Mouse (Mus musculus) embryonic facial prominence, embryonic 11.5 days (tissue): ENCODE results near the gene Ikbke. TPM values are rescaled to one million over a fixed set of nuclear protein-coding genes. Genes with fewer than 3 reads are reported as not detected.
"Not testable (repeated sequence)": the region's sequence is repeated elsewhere in the genome, so short reads cannot be mapped to it uniquely, and the experiment has no call there.

Source experiments
- ATAC-seq: fragments of 200-750 bp; cut with Nextera tagmentation; replicated peaks from 2 replicates; pipeline ENCODE4 v1.8.0; 2017; ENCODE audit warnings: low read depth; ENCODE audit not compliant: insufficient number of reproducible peaks, low FRiP score, low TSS enrichment
- DNase-seq: peaks from one replicate; pipeline ENCODE4 v3.0.0-alpha.2; 2015; ENCODE audit warnings: low spot score
- H3K27ac ChIP-seq: fragments of 300-500 bp; sonication (generic); replicated peaks from 2 replicates; pipeline ENCODE4 v1.5.1; 2014; ENCODE audit warnings: mild to moderate bottlenecking, low read depth, low read length, control low read depth
- H3K27me3 ChIP-seq: fragments of 300-500 bp; sonication (generic); 2 replicates; pipeline ENCODE4 v1.6.1; 2014; ENCODE audit warnings: mild to moderate bottlenecking, low read length, moderate library complexity, mixed read lengths; ENCODE audit not compliant: control insufficient read depth, insufficient read depth
- H3K36me3 ChIP-seq: fragments of 300-500 bp; sonication (generic); replicated peaks from 2 replicates; pipeline ENCODE4 v1.6.1; 2014; ENCODE audit warnings: low read depth, mild to moderate bottlenecking, low read length, moderate library complexity, mixed read lengths; ENCODE audit not compliant: control insufficient read depth, insufficient read depth
- H3K4me1 ChIP-seq: fragments of 300-500 bp; sonication (generic); 2 replicates; pipeline ENCODE4 v1.6.1; 2014; ENCODE audit warnings: low read length, mixed read lengths; ENCODE audit not compliant: control insufficient read depth, insufficient read depth
- H3K4me2 ChIP-seq: fragments of 300-500 bp; sonication (generic); 2 replicates; pipeline ENCODE4 v1.6.1; 2014; ENCODE audit warnings: low read depth, mild to moderate bottlenecking, control low read depth, low read length, moderate library complexity
- H3K4me3 ChIP-seq: fragments of 300-500 bp; sonication (generic); 2 replicates; pipeline ENCODE4 v1.5.1; 2014; ENCODE audit warnings: low read depth, low read length, control low read depth
- H3K9ac ChIP-seq: fragments of 300-500 bp; sonication (generic); replicated peaks from 2 replicates; pipeline ENCODE4 v1.6.1; 2014; ENCODE audit warnings: mild to moderate bottlenecking, control low read depth, low read length
- H3K9me3 ChIP-seq: fragments of 300-500 bp; sonication (generic); replicated peaks from 2 replicates; pipeline ENCODE4 v1.6.1; 2016; ENCODE audit warnings: mild to moderate bottlenecking, low read length, inconsistent platforms, mixed read lengths; ENCODE audit not compliant: control insufficient read depth
- WGBS: fragments of 180-500 bp; shearing (Covaris S2); extraction: QIAGEN DNeasy Blood & Tissue Kit; methylation state at CpG from one replicate; pipeline ENCODE4 v1.1.7; 2014; 5-methylcytosine and 5-hydroxymethylcytosine counted together
- polyA plus RNA-seq: library from polyadenylated mRNA; unstranded; fragments of >200 nt; fragmentation: Nextera tagmentation; extraction: Ambion mirVana; gene quantifications from 2 replicates; pipeline ENCODE4 v1.2.1, GENCODE M21; 2014

The Ikbke gene
- 0.49 and 1.7 TPM in 2 replicates for polyA plus RNA-seq

- DNase-seq (no peak), ATAC-seq (no peak)
- H3K36me3 ChIP-seq, result no peaks in the 10 kb centered on the region
- no peaks in the 10 kb centered on the region for H3K9me3 ChIP-seq
- H3K4me1 ChIP-seq, result no peaks in the 10 kb centered on the region
- no peak within 1 kb of the TSS for H3K27ac ChIP-seq
- peak within 1 kb of the TSS; percentile 16; the same call in 1 of the 2 replicates for H3K4me3 ChIP-seq
- WGBS, result 37% methylated on average over 4 of the region's 4 CpGs
- peak within 1 kb of the TSS; percentile 39; the same call in 1 of the 2 replicates for H3K9ac ChIP-seq
- H3K27me3 ChIP-seq, result no peaks in the 10 kb centered on the region
- peak within 1 kb of the TSS; percentile 27 for H3K4me2 ChIP-seq
These were observed at the start of gene Ikbke for GRCm38 (mm10) chr1:131279456-131279776. Gene Ikbke (minus strand): TSS chr1:131279606.

GRCm38 (mm10) chr1:131329093-131329492 lies 49.7 kb upstream of the Ikbke start:
- H3K36me3 ChIP-seq, H3K4me3 ChIP-seq, H3K4me2 ChIP-seq, H3K27ac ChIP-seq, H3K9me3 ChIP-seq, ATAC-seq, H3K4me1 ChIP-seq, H3K9ac ChIP-seq, H3K27me3 ChIP-seq, DNase-seq: not testable (repeated sequence)
- WGBS, result 95% methylated on average over 1 of the region's 1 CpGs

GRCm38 (mm10) chr1:131327167-131327566 lies 47.8 kb upstream of the Ikbke start:
- DNase-seq, result no peak
- Histone ChIP-seq H3K4me3 (no peak overlapping the region), H3K9ac (no peak overlapping the region), H3K4me2 (no peak overlapping the region), H3K27me3 (no peaks in the 10 kb centered on the region), H3K4me1 (no peaks in the 10 kb centered on the region), H3K9me3 (no peaks in the 10 kb centered on the region), H3K27ac (no peak overlapping the region), H3K36me3 (peaks cover 3% of the 10 kb centered on the region; the same call in 1 of the 2 replicates)
- no peak for ATAC-seq
- 92% methylated on average over 1 of the region's 1 CpGs for WGBS

GRCm38 (mm10) chr1:131324816-131325463 lies 45.5 kb upstream of the Ikbke start:
- ATAC-seq, result no peak
- WGBS, result 83% methylated on average over 3 of the region's 3 CpGs
- peaks cover 2% of the 10 kb centered on the region; the same call in 1 of the 2 replicates for H3K36me3 ChIP-seq

GRCm38 (mm10) chr1:131319598-131320330 lies 40.4 kb upstream of the Ikbke start:
- H3K9ac ChIP-seq, result no peak overlapping the region
- no peaks in the 10 kb centered on the region for H3K27me3 ChIP-seq
- H3K36me3 ChIP-seq, result no peaks in the 10 kb centered on the region; the same call in 1 of the 2 replicates
- 87% methylated on average over 3 of the region's 3 CpGs for WGBS
- ATAC-seq (no peak), DNase-seq (no peak)
- no peaks in the 10 kb centered on the region for H3K9me3 ChIP-seq
- no peak overlapping the region for H3K27ac ChIP-seq
- H3K4me1 ChIP-seq, result no peaks in the 10 kb centered on the region
- H3K4me2 ChIP-seq, result no peak overlapping the region
- H3K4me3 ChIP-seq, result no peak overlapping the region

More at GRCm38 (mm10) chr1:131324816-131325463, 45.5 kb upstream of the Ikbke start:
- no peaks in the 10 kb centered on the region for H3K4me1 ChIP-seq
- H3K4me3 ChIP-seq, result no peak overlapping the region
- no peak for DNase-seq
- H3K9ac ChIP-seq, result no peak overlapping the region
- no peaks in the 10 kb centered on the region for H3K9me3 ChIP-seq
- no peaks in the 10 kb centered on the region for H3K27me3 ChIP-seq
- no peak overlapping the region for H3K4me2 ChIP-seq
- H3K27ac ChIP-seq, result no peak overlapping the region

- Histone ChIP-seq H3K9me3 (no peaks in the 10 kb centered on the region), H3K4me2 (no peak overlapping the region), H3K27me3 (no peaks in the 10 kb centered on the region), H3K27ac (no peak overlapping the region), H3K4me1 (no peaks in the 10 kb centered on the region), H3K36me3 (no peaks in the 10 kb centered on the region; the same call in 1 of the 2 replicates), H3K9ac (no peak overlapping the region), H3K4me3 (no peak overlapping the region)
- WGBS, result 91% methylated on average over 2 of the region's 2 CpGs
- no peak for ATAC-seq
- no peak for DNase-seq
These were observed 39.0 kb upstream of the Ikbke start for GRCm38 (mm10) chr1:131318397-131318796.

- H3K4me1 ChIP-seq, result no peaks in the 10 kb centered on the region
- no peak overlapping the region for H3K4me3 ChIP-seq
- no peaks in the 10 kb centered on the region for H3K9me3 ChIP-seq
- DNase-seq, result no peak
- WGBS, result 88% methylated on average over 5 of the region's 5 CpGs
- no peaks in the 10 kb centered on the region; the same call in 1 of the 2 replicates for H3K36me3 ChIP-seq
- no peaks in the 10 kb centered on the region for H3K27me3 ChIP-seq
- no peak overlapping the region for H3K9ac ChIP-seq
- no peak overlapping the region for H3K27ac ChIP-seq
- no peak overlapping the region for H3K4me2 ChIP-seq
- ATAC-seq, result no peak
These were observed 38.2 kb upstream of the Ikbke start for GRCm38 (mm10) chr1:131317625-131318024.

GRCm38 (mm10) chr1:131311284-131311683 lies 31.9 kb upstream of the Ikbke start:
- ATAC-seq, result no peak
- no peaks in the 10 kb centered on the region for H3K4me1 ChIP-seq
- no peak overlapping the region for H3K9ac ChIP-seq
- DNase-seq, result no peak
- no peaks in the 10 kb centered on the region; the same call in 1 of the 2 replicates for H3K36me3 ChIP-seq
- no peaks in the 10 kb centered on the region for H3K27me3 ChIP-seq
- no peak overlapping the region for H3K4me2 ChIP-seq
- H3K27ac ChIP-seq, result no peak overlapping the region
- no peaks in the 10 kb centered on the region for H3K9me3 ChIP-seq
- WGBS, result 93% methylated on average over 3 of the region's 3 CpGs
- no peak overlapping the region for H3K4me3 ChIP-seq
